In genomic region chr4:98698921-98699320, GRCm38 (mm10) we compare ENCODE assay signal across 36 mouse cellular contexts. TPM values are rescaled to one million over a fixed set of nuclear protein-coding genes. Genes with fewer than 3 reads are reported as not detected.
DNase-seq lines count a peak whose midpoint lies in the region; ATAC-seq lines count a peak whose summit lies in the region.
"Had no signal": no experiment of that assay in that cellular context is flagged by ENCODE, and none has a peak within 500 bp of the region (broad histone marks: within the 10 kb centered on the region; RNA-seq: fewer than 3 reads in every experiment).

No protein-coding gene starts in this region.

- ATAC-seq in kidney, embryonic 14.5 days (ENCODE audit: low FRiP score, low TSS enrichment) = peak; percentile 47
- peak; percentile 71 for ATAC-seq in liver, embryonic 16.5 days (ENCODE audit: low read depth)
- no peak for ATAC-seq in liver, embryonic 12.5 days
- ATAC-seq in granulocyte monocyte progenitor cell, adult 5-6 weeks (replicated peaks; ENCODE audit: poor library complexity, severe bottlenecking) = peak; percentile 34
- 0 out of 2 replicates have a peak, but pooled peaks have one; percentile 41 for ATAC-seq in megakaryocyte-erythroid progenitor cell, adult 5-6 weeks (replicated peaks; ENCODE audit: low FRiP score, low TSS enrichment, poor library complexity, severe bottlenecking)
- ATAC-seq: activated CD4-positive, CD25-positive, alpha-beta regulatory T cell, adult 4 months; CD4-positive, CD25-positive, alpha-beta regulatory T cell, adult 4 months; forebrain, embryonic 15.5 days; hindbrain, postnatal 0 days; inflammation-experienced regulatory T-cells, adult 6 months had no signal

- no peak overlapping the region for H3K4me2 ChIP-seq in kidney, embryonic 14.5 days (replicated peaks; ENCODE audit: low read depth, low read length)
- H3K4me2 ChIP-seq in liver, embryonic 16.5 days (ENCODE audit: low read depth, low read length) = no peak overlapping the region
- H3K4me2 ChIP-seq in liver, embryonic 12.5 days = no peak overlapping the region
- H3K4me2 ChIP-seq: embryonic facial prominence, embryonic 13.5 days; forebrain, embryonic 12.5 days; forebrain, embryonic 15.5 days; heart, embryonic 11.5 days; hindbrain, embryonic 13.5 days had no signal

- no peak overlapping the region for H3K27ac ChIP-seq in kidney, embryonic 14.5 days (ENCODE audit: low read depth, low read length)
- H3K27ac ChIP-seq in liver, embryonic 16.5 days (ENCODE audit: low read length) = no peak overlapping the region
- no peak overlapping the region for H3K27ac ChIP-seq in liver, embryonic 12.5 days
- H3K27ac ChIP-seq: embryonic facial prominence, embryonic 10.5 days; embryonic facial prominence, embryonic 13.5 days; forebrain, embryonic 12.5 days; forebrain, embryonic 15.5 days; hindbrain, embryonic 10.5 days; hindbrain, embryonic 13.5 days; hindbrain, postnatal 0 days had no signal

- no peaks in the 10 kb centered on the region for H3K27me3 ChIP-seq in kidney, embryonic 14.5 days (ENCODE audit: control insufficient read depth, insufficient read depth, low read length)
- no peaks in the 10 kb centered on the region for H3K27me3 ChIP-seq in liver, embryonic 16.5 days (ENCODE audit: control insufficient read depth, insufficient read depth, low read depth, low read length)
- H3K27me3 ChIP-seq in liver, embryonic 12.5 days (replicated peaks) = no peaks in the 10 kb centered on the region
- H3K27me3 ChIP-seq: embryonic facial prominence, embryonic 13.5 days; forebrain, embryonic 15.5 days; hindbrain, embryonic 13.5 days had no signal

- no peaks in the 10 kb centered on the region for H3K36me3 ChIP-seq in kidney, embryonic 14.5 days (ENCODE audit: control insufficient read depth, insufficient read depth, low read length)
- H3K36me3 ChIP-seq in liver, embryonic 16.5 days (ENCODE audit: control insufficient read depth, insufficient read depth) = no peaks in the 10 kb centered on the region
- H3K36me3 ChIP-seq in liver, embryonic 12.5 days = no peaks in the 10 kb centered on the region
- H3K36me3 ChIP-seq: embryonic facial prominence, embryonic 10.5 days; embryonic facial prominence, embryonic 13.5 days; forebrain, embryonic 12.5 days; forebrain, embryonic 15.5 days; hindbrain, embryonic 10.5 days; hindbrain, embryonic 13.5 days had no signal

- DNase-seq in kidney, postnatal 36 days = no peak
- no peak for DNase-seq in gastrocnemius, adult 8-10 months (ENCODE audit: low spot score in 2 of 2)
- DNase-seq in left cerebral cortex, adult 11 months (ENCODE audit: low spot score) = no peak
- DNase-seq: adrenal gland, postnatal 10 days; adrenal gland, postnatal 36 days; cerebellum, adult 18-20 months; cerebellum, adult 9-10 months; cerebellum, postnatal 14 days; embryo, embryonic 11 days; gastrocnemius, postnatal 10 days; gastrocnemius, postnatal 36 days; heart, adult 11 months had no signal

- no peak overlapping the region for H3K9ac ChIP-seq in kidney, embryonic 14.5 days (ENCODE audit: low read depth, low read length)
- H3K9ac ChIP-seq in liver, embryonic 16.5 days (ENCODE audit: low read depth, low read length) = no peak overlapping the region
- H3K9ac ChIP-seq in liver, embryonic 12.5 days = no peak overlapping the region
- H3K9ac ChIP-seq: embryonic facial prominence, embryonic 13.5 days; forebrain, embryonic 12.5 days; forebrain, embryonic 15.5 days; hindbrain, embryonic 13.5 days had no signal

- H3K4me3 ChIP-seq in kidney, embryonic 14.5 days (ENCODE audit: low read length) = no peak overlapping the region
- no peak overlapping the region for H3K4me3 ChIP-seq in liver, embryonic 16.5 days (ENCODE audit: low read depth, low read length)
- no peak overlapping the region for H3K4me3 ChIP-seq in liver, embryonic 12.5 days
- H3K4me3 ChIP-seq: embryonic facial prominence, embryonic 10.5 days; embryonic facial prominence, embryonic 13.5 days; erythroblast, embryonic 14.5 days; forebrain, embryonic 12.5 days; forebrain, embryonic 15.5 days; hindbrain, embryonic 10.5 days; hindbrain, embryonic 13.5 days had no signal

- WGBS in kidney, embryonic 14.5 days = 39% methylated on average over 3 of the region's 3 CpGs
- WGBS in liver, embryonic 16.5 days (ENCODE audit: insufficient replicate concordance) = 13% methylated on average over 3 of the region's 3 CpGs
- WGBS in liver, embryonic 12.5 days (ENCODE audit: insufficient replicate concordance) = 15% methylated on average over 3 of the region's 3 CpGs

- H3K4me1 ChIP-seq in kidney, embryonic 14.5 days (ENCODE audit: control insufficient read depth, insufficient read depth, low read length) = peaks cover 6% of the 10 kb centered on the region
- H3K4me1 ChIP-seq in liver, embryonic 16.5 days (ENCODE audit: control insufficient read depth, low read depth, low read length) = no peaks in the 10 kb centered on the region
- 0 out of 2 replicates have a peak, but pooled peaks cover 3% of the 10 kb centered on the region for H3K4me1 ChIP-seq in liver, embryonic 12.5 days

- H3K9me3 ChIP-seq in kidney, embryonic 14.5 days (ENCODE audit: control insufficient read depth, low read length) = no peaks in the 10 kb centered on the region
- no peaks in the 10 kb centered on the region for H3K9me3 ChIP-seq in liver, embryonic 16.5 days (replicated peaks; ENCODE audit: control insufficient read depth, low read length)
- H3K9me3 ChIP-seq in liver, embryonic 12.5 days (replicated peaks) = no peaks in the 10 kb centered on the region
- H3K9me3 ChIP-seq: embryonic facial prominence, embryonic 10.5 days; embryonic facial prominence, embryonic 13.5 days; forebrain, embryonic 12.5 days; forebrain, embryonic 15.5 days; hindbrain, embryonic 10.5 days; hindbrain, embryonic 13.5 days had no signal

RNA-seq across cellular contexts. Expression of gene L1td1, which starts 27.6 kb away (rescaled TPM):
- 0.64 and 0.79 TPM in 2 replicates for polyA plus RNA-seq in kidney, embryonic 14.5 days (2014; fragmentation: Nextera tagmentation; extraction: Ambion mirVana)
- not detected in 2 replicates for polyA plus RNA-seq in liver, embryonic 16.5 days (2015; fragmentation: Nextera tagmentation; extraction: Ambion mirVana)
- polyA plus RNA-seq in liver, embryonic 12.5 days (2016; fragmentation: Nextera tagmentation; extraction: Ambion mirVana) = not detected in 2 replicates
- total RNA-seq in granulocyte monocyte progenitor cell, adult 5-6 weeks (2014; fragmentation: Nextera tagmentation) = not detected in 2 replicates
- not detected in 2 replicates for total RNA-seq in granulocyte monocyte progenitor cell, adult 5-6 weeks (2017)
- not detected in 2 replicates for total RNA-seq in megakaryocyte-erythroid progenitor cell, adult 5-6 weeks (2014; fragmentation: Nextera tagmentation)
- not detected in 2 replicates for total RNA-seq in megakaryocyte-erythroid progenitor cell, adult 5-6 weeks (2017)
- not detected for total RNA-seq in gastrocnemius, adult 8-10 months (2022)
- total RNA-seq: adrenal gland, adult 18-20 months; adrenal gland, postnatal 10 days; adrenal gland, postnatal 36 days; gastrocnemius, postnatal 10 days; gastrocnemius, postnatal 36 days; heart, adult 8-10 months; heart, postnatal 25 days; MEL had no signal
- polyA plus RNA-seq: activated CD4-positive, CD25-positive, alpha-beta regulatory T cell, adult 4 months; C2C12; erythroblast, embryonic 14.5 days; forebrain, embryonic 15.5 days; heart, embryonic 14.5 days; heart, postnatal 0 days; hindbrain, embryonic 10.5 days; inflammation-experienced regulatory T-cells, adult 6 months had no signal
